Mouse (Mus musculus) 3134 (cell line): ENCODE measurements around the gene Fam107a.

ENCODE experiments used
- DNase-seq: peaks from one replicate; pipeline ENCODE4 v3.0.0-alpha.2; 2011; ENCODE audit warnings: low spot score; ENCODE audit not compliant: insufficient read length; ENCODE audit errors: extremely low read depth

The Fam107a gene

DNA sequence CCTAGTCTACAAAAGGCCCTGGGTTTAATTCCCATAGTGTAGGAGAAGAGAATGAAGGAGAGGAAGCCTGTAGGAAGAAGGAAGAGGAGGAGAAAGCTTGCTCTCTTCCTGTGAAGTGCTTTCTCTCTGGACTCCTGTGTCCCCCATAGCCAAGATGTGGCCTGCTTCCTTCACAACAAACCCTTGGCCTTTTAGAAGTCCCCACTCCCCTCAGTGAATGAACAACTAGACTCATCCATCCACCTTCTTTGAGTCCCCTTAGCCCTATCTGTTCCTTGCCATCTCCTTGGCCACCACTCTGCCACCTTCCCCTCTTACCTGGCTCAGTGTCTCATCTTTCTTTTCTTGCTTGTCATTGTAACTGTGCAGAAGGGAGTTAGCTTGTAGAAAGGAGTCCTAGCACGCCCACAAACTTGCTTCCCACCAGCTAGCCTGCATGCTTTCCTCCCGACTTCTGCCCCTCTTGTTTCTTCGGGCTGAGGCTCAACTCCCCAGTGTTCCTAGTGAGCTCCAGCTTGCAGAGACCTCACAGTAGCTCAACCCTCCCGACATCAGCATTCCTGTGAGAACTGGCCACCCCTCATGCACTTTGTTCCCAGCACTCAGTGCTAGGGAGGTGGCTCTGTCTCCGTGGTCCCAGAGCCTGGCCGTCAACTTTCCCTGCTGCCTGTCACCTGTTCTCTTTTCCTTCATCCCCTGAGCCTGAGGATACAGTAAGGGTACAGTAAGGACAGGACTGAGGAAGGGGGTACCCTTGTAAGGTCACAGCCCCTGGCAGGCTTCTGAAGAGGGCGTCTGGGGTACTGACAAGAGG, 60.1 kb downstream of the Fam107a start:
- DNase-seq: no peak

- no peak for DNase-seq
These were observed 60.9 kb downstream of the Fam107a start for GRCm38 (mm10) chr14:8256881-8257280.

GRCm38 (mm10) chr14:8256072-8256471, 61.8 kb downstream of the Fam107a start:
- DNase-seq: no peak

- DNase-seq: no peak
These were observed 62.6 kb downstream of the Fam107a start for GRCm38 (mm10) chr14:8255076-8255729.

GRCm38 (mm10) chr14:8251330-8251885, 66.4 kb downstream of the Fam107a start:
- DNase-seq: no peak

GRCm38 (mm10) chr14:8250141-8250871, 67.5 kb downstream of the Fam107a start:
- no peak for DNase-seq

DNA sequence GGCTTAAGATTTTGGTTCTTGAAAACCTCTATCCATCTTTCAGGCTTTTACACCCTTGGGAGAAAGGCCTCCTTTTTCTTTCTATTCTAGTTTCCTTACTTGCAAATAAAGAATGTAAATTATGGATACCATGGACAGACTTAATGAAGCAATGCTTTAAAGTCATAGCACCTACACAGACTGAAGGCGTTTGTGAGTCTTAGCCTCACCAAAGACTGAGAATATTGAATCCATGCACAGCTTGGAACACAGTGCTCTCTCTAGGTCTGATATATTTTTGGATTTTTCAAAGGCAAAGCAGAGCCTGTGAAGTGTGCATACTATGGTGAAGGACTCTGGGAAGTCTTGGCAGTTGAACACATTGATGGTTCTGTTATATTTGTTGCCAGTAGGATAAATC, 68.6 kb downstream of the Fam107a start:
- no peak for DNase-seq

- DNase-seq: no peak
These were observed 70.9 kb downstream of the Fam107a start for GRCm38 (mm10) chr14:8246878-8247277.
